Mouse (Mus musculus) large intestine, adult 2 months (tissue): ENCODE measurements around the gene Pde2a. TPM values are rescaled to one million over a fixed set of nuclear protein-coding genes. Genes with fewer than 3 reads are reported as not detected.

ENCODE experiments used
- DNase-seq: peaks from one replicate; pipeline ENCODE4 v3.0.0-alpha.2; 2012; ENCODE audit warnings: low read depth, low spot score
- WGBS: fragments of 180-500 bp; shearing (Covaris S2); methylation state at CpG from one replicate; pipeline ENCODE4 v1.1.7; 2018; 5-methylcytosine and 5-hydroxymethylcytosine counted together
- polyA plus RNA-seq: library from polyadenylated mRNA; depleted of rRNA; stranded (reverse); fragments of >200 nt; gene quantifications from 2 replicates; pipeline ENCODE4 v1.2.3, GENCODE M21; 2012

Gene Pde2a
- polyA plus RNA-seq, 1 experiment = 18.8 TPM

DNA sequence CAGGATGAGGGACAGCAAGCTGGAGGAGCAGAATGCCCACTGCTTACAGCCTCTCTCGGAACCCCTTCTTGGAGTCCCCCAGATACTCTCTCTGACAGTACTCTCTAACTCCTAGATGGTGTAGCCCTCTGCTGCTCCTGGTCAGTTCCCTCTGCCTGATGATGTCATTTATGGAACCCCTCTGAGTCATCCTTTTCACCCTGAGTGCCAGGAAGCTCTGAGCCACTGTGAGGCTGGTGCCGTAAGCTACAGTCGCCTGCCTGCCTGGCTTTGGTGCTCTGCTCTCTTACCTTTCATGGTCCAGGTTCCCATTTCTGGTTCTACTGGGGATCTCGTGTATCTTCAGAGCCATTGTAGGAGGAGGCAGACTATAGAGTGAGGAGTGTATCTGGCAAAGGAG is 24.3 kb upstream of the Pde2a start:
- 79% methylated on average over 4 of the region's 4 CpGs for WGBS

DNA sequence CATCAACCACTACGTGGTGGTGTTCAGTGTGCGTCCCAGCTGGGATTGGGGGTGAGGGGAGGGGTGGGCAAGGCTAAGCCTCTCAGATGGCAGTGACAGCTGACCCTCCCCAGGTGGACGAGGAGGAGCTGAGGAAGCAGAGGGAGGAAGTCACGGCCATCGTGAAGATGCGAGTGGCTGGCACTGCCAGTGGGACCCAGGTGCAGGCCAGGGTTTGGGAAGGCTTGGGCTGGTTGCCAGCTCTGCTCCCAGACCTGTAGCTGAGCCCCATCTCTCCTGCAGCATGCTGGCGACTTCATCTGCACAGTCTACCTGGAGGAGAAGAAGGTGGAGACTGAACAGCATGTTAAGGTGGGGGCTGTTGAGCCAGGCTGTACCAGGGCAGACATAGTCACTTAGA is 20.0 kb upstream of the Pde2a start:
- WGBS = 84% methylated on average over 7 of the region's 7 CpGs
- DNase-seq = no peak

More for the DNA sequence above, 24.3 kb upstream of the Pde2a start:
- no peak for DNase-seq

DNA sequence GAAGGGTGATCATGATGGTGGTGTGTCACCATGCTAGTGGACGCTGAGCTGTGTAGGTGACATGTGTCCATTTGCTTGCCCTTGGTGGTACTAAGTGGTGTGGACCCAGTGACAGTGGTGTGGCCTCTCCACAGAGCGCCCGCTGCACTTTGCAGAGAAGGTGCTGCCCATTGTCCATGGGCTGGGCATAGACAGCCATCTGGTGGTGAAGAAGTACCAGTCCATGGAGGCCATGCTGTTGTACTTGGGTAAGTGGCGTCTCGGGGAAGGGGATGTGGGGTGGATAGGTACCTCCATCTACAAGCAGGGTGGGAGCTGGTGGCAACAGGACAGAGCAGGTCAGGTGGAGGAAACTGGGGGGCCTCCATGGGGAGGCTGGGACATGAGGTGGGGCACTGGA is 17.7 kb upstream of the Pde2a start:
- DNase-seq = no peak
- WGBS = 94% methylated on average over 5 of the region's 5 CpGs

DNA sequence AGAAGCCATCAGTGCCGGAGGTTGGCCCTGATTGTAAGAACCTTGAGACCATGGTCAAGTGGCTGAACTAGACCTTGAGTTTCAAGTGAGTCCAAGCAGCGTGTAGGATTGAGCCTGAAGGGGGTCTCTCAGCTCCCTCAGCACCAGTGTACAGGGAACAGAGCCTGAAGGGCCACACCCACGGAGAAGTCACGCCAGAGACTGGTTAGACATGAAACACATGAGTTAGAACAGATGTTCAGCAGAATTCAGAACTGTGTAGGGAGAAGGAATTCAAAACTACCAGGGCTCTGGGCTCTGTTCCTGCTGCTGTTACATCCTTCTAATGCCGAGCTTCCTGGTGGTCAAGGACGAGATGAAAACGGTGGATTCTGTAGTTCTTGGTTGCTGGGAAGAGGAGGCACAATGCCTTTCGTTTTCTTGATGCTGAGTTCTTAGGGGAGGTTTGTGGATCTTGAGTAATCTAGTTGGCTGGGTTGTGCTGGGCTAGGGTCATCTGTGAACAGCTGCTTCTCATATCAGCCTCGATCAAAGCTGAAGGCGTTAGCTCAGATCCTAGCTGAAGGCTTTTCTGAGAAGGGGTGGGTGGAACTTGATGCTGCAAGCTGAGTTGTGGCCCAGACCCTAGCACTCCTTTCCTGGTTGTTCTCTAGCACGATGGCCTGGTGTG is 11.1 kb upstream of the Pde2a start, which contains the start of gene Gm45837:
Gm45837 (plus strand) TSS at position 620 of the 670 bp plus-strand sequence.
- 70% methylated on average over 11 of the region's 11 CpGs for WGBS
- DNase-seq = no peak

DNA sequence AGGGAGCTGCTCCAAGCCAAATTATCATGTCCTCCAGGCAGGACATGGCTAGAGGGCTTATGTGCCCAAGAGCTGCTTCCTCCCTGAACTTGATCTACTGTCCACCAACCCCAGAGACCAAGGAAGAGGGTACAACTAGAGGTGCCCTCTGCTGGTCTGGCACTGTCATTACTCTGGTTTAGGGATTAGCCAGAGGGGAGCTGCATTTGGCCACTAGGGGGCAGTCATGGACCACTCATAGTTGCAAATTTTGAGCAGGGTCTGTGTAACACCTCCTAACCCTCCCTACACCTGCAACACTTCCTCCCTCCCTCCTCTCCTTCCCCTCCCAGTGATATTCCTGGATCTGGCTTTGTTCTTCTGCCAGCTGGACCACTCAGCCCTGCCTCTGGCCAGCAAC is 8.7 kb upstream of the Pde2a start:
- peak; percentile 52 for DNase-seq

DNA sequence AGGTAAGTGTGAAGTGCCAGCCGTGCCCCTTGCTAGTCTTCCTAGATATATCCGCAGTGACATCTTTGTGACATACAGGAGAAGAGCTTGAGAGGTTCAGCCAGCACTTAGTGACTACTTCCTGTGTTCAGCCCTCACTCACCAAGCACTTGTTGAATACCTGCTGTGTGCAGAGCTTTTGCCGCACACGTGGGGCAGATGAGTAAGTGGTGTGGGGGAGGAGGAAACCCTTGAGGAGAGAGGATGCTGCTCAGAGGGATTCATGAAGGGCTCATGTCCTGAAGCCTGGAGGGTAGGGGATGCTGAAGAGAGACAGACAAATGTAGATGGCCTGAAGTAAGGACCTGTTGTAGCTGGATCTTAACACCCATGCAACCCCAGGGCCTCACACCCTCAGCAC is 7.3 kb upstream of the Pde2a start:
- 71% methylated on average over 4 of the region's 4 CpGs for whole genome bisulfite sequencing
- no peak for DNase-seq

DNA sequence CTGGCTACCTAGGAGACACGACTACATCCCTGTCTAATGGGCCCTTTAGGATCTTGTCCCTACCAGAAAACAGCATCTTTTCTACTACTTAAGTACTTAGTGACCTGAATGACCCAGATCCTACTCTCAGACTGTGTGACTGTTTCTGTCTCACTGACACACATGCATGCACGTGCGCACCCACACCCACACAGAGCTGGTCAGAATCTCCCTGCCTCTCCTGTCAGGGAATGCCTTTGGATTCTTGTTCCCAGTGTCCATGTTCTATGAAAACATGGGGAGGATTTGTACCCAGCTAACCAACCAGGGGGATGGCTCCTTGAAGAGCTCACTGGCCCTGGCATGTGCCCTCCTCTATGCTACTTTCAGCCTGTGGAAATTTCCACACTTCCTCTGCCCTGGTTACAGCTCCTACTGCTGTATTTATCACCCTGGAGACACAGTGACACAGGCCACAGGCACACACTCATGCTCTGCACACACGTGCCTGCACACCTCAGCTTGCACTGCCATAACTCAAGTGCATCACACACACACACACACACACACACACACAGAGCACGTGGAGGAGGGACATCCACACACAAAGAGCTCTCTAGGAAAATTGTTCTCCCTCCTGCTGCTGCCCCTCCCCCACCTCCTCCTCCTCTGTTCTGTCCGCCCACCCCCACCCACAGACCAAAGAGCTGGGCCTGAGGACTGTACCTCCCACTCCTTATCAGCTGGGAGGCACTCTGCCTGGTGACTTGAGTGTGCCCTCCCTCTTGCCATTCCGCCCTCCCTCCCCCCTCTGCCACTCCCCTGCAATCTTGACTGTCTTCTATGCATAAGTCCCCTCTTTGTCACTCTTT is 6.6 kb upstream of the Pde2a start:
- DNase-seq = no peak
- WGBS = 54% methylated on average over 7 of the region's 7 CpGs

DNA sequence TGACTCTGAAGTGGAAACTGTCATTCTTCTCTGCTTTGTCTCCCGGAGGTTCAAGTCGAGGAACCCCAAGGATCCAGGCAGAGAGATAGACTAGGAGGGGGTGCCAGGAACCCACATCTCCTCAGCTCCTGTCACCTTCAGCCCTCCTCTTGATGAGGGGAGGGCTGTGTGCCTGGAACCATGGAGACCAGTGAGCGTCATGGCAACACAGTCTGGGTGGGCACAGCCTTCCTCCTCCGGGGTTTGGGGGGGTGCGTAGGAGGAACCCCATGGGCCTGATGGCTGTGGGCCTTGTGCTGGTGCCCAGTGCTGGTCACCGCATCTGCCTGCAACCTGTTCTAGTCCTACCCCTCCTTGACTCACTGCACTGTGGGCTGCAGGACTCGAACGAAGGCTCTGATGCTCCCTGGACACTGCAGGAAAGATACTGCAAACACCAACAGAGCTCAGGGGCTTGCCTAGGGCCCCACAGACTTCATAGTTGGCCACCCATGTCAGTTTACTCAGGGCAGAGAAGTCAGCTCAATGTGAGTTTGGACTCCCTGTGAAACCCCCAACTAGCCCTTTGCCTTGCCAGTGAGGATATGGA is 5.9 kb upstream of the Pde2a start:
- 54% methylated on average over 8 of the region's 8 CpGs for WGBS
- no peak for DNase-seq

DNA sequence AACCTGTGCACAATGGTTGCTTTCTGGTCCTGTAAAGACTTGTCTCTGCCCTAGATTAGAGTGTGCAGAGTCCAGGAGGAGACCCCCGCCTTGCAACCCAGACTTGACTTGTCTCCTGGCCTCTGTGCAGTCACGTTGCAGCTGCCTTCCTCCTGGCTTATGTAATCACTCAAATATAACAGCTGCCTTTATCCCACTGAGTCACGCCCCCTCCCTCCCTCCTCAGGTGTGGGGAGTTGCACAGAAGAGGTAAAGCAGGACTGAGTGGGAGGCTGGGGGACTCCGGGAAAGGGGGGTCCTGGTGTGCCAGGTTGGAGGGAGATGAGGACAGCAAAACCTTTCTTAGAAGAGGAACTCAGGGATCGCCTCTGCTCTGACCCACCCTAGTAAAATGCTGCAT is 5.1 kb upstream of the Pde2a start:
- no peak for DNase-seq
- 38% methylated on average over 5 of the region's 5 CpGs for WGBS

DNA sequence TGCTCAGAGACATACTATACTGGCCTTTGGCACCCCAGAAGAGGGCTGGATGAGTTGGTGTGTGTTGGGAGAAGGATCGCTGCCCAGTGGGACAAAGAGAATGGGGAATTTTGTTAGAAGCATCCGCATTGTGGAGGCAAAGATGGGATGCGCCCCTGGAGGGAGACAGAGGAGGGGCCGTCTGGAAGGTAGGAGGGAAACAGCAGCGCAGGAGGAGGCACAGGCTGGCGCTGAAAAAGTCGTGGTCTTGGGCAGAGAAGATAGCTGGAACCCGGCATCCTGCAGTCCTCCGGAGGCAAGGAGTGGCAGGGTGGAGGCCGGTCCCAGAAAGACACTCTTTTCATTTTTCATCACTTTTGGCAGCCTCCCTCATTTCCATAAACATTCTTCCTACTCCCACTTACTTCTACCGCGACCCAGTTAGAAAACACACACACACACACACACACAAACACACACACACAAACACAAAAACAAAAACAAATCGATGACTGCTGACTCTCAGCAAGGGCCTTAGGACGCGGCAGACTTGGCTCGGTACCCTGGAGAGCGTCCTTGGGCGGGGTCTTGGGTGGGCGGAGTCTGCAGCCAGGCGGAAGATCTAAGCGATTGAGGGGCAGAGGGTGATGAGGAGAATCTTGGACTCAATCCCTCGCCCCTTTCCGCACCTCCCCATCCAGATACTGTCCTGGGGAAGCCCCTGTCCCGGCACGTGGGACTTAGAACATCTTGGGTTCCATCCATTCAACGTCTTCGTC is 2.3 kb upstream of the Pde2a start:
- DNase-seq = no peak
- 5% methylated on average over 27 of the region's 27 CpGs for WGBS

DNA sequence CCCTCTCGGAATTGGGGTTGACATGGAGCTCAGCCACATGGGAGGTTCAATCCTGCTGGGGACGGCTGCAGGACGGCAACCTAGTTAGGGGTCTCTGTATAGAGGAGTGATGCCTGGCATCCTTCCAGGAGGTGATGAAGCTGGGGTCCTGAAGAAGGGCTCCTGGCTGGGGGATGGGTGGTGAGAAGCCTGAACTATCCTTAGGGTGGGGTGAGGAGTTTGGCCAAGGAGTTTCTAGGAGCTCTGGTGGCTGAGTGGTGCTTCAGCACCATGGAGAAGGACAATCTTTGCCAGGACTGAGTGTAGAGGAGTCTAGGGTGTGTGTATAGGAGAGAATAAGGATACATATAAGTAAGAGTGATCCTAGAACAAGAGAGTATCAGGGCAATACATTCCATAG is 578 bp downstream of the Pde2a start:
- DNase-seq = no peak

DNA sequence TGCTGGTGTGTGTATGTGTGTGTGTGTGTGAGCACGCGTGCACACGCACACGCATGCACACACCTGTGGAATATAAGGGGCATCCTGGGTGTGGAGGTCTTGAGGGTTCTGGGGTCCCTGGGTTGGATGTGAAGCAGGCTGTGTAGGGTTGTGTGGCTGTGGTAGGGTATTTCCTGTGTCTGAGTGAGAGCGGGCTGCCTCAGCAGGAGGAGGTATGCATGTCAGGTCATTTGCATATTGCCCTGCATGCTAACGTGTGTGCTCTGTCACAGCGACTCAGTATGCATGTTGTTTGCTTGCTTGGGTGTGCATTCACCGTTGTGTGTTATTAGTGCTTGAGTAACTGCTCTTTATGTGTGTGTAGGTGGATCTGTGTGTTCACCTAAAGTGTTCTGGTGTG is 1.2 kb downstream of the Pde2a start:
- DNase-seq = no peak
- 78% methylated on average over 8 of the region's 8 CpGs for WGBS

More for the DNA sequence above, 578 bp downstream of the Pde2a start:
- WGBS = 52% methylated on average over 3 of the region's 3 CpGs

DNA sequence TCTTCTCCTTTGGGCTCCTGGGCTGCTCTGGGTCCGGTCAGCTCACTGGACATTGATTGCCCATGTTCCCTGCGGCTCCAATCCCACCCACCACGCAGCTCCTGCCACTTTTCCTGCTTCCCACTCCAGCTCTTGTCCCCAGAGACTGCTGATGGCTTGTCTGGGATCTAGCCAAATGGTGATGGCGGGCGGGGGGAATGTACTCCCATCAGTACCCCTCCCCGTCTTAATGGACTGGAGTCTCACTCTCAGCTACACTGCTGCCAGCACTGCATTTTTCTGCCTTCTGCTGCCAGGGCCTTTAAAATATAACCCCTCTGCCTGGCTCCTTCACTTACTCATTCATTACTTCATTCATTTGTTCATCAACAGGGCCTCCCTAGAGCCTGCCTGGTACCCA is 2.5 kb downstream of the Pde2a start:
- 70% methylated on average over 6 of the region's 6 CpGs for whole genome bisulfite sequencing
- no peak for DNase-seq

DNA sequence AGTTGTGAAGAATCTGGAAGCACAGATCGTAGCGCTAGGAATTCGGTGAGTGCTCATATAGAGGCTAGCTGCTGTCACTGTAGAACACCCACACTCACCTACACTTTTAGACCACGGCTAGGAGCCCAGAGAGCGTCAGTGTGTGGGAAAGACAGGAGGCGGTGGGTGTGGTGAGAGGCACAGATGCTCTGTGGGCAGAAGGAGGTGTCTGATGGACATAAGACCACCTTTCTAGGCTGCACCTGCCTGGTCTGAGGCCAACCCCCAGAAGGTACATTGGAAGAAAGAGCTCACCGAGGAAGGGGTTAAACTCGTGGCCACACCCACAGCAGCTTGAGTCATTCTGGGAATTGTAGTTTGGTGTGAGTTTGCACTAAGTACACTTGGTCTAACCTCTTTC is 5.2 kb downstream of the Pde2a start:
- WGBS = 64% methylated on average over 8 of the region's 8 CpGs
- DNase-seq = no peak

DNA sequence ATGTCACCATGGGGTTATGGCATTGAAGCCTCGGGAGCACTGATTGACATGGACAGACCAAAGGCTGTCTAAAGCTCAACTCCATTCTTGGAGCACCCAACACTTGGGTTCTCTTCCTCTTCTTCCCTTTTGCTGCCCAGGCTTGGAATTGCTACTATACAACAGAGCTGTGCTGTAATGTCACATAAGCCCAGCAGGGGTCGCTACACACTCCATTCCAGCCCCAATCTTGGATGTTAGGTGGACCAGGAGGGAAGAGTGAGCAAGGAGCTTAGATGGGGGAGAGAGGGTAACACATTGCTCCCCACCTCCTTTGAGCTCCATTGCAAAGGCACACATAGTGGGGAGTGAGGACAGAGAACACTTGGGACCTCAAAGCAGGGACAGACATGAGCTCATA is 6.2 kb downstream of the Pde2a start:
- WGBS = 18% methylated on average over 2 of the region's 2 CpGs
- DNase-seq = no peak

DNA sequence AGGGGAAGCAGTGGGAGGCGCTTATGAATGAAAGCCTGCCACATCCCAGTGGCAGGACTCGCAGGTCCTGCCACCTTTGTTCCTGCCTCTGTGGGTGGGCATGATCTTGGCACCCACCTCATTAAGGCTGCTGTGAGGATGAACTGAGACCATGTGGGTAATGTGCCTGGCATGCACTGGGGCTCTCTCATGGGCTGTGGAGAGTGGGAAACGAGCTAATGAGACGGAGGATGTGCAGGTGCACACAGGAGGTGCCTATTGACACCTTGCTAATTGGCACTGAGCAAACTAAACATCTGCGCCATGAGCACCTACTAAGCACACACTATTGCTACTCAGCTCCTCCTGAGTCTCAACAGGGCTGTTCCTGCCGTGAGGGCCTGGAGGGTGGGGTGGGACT is 13.5 kb downstream of the Pde2a start:
- no peak for DNase-seq
- 56% methylated on average over 6 of the region's 6 CpGs for WGBS

DNA sequence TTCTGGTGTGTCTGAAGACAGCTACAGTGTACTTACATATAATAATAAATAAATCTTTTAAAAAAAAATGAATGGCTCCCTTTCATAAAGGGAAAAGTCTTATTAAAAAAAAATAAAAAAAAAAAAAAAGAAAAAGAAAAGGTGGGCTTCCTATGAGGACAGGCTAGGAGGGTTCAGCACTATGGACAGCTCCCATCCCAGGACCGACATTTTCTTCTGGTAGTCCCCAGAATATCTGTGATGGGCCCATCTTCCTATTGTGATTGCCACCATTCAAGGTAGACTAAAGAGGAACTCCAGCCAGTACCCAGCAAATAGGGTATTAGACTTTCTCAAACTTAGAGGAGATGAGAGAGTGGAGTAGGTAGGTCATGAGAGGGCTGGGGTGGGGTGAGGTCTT is 16.4 kb downstream of the Pde2a start:
- DNase-seq = no peak
- WGBS = 8% methylated on average over 1 of the region's 1 CpGs

DNA sequence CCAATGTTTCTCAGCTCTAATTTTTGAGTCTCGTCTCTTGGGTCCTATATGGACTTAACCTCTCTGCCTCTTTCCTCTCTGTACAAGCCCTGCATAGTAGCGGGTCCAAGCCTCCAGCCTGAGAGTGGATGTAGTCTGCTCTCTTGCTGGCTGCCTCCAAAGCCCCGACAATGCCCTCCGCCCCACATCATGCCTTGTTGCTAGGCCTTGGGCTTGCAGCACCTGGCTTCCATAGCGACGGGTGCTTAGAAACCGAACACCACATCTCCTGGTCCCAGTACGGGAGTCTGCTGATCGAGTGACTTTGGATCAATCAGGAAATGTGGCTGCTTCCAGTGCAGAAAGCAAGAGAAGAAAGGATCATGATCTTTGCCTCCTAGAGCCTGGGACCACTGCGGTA is 21.6 kb downstream of the Pde2a start:
- DNase-seq = no peak
- 68% methylated on average over 10 of the region's 10 CpGs for WGBS

DNA sequence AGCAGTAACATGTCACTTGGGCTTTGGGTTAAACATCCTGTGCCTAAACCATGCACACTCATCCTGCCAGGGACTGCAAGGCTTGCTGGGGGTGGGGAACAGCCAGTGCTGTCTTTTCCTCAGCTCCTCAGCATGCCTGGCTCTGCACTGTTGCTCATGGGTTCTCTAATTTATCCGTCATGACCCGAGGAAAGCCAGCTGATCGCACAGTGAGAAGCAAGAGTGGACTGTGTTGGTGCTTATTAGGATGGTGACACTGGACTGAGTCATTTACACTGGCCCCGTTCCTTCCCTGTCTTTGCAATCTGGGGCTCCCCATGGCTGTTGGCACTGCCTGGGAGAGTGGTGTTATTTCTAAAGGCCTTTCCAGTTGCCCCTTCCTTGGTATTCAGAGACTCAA is 22.7 kb downstream of the Pde2a start:
- DNase-seq = no peak
- WGBS = 78% methylated on average over 4 of the region's 4 CpGs

DNA sequence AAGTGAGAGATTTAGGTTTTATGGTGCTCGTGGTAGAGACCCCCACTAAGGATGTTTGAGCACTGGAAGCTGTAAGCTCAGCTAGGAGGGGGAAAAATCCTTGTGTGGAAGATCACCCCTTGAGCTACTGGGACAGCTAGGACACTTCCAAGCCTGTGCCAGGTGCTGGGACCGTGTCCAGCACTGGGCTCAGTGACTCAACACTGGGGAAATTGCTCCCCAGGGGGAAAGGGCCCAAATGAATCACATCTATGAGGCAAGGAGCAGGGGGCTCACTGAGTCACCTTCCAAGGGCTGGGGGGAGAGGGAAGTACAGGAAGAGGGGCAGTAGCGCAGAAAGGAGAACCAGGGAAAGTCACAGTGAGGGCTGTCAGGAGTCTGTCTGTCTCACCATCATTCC is 28.4 kb downstream of the Pde2a start:
- no peak for DNase-seq
- 25% methylated on average over 3 of the region's 3 CpGs for WGBS
